8 mouse cellular contexts compared by ENCODE assay signal in the genomic region with DNA sequence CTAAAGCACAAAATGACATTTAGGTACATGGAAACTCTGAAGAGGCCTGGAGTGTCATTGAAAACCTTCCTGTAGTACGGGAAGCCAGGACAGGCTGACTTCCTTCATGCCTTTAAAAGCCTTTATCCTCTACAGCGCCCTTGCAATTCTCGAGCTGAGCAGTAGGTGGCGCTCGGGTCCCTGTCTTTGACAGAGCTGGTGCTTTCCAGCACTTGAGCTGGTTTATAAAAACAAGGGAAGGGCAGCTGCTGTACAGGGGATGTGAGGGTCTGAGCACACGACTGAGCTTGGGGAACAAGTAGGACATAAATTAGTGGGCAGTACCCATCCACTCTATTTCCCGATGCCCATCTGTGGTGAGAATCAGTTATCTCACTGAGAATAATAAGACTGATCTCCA.
DNase-seq lines count a peak whose midpoint lies in the region; ATAC-seq and TF ChIP-seq lines count a peak whose summit lies in the region.

No protein-coding gene starts in this region.

- peak; percentile 41 for DNase-seq in MEL (ENCODE audit: low read depth, low spot score)
- peak; percentile 98 for DNase-seq in forebrain, postnatal 0 days
- DNase-seq in heart, postnatal 36 days, result peak; percentile 95 to 100
- peak; percentile 99 for DNase-seq in layer of hippocampus, adult 9-10 months (ENCODE audit: low spot score)
- DNase-seq in lung, postnatal 36 days, result peak; percentile 99
- DNase-seq in retina, embryonic 14.5 days (ENCODE audit: low spot score), result peak; percentile 99
- peak; percentile 98 for DNase-seq in thymus, postnatal 4 days

- TF ChIP-seq POLR2A in MEL (IDR thresholded peaks at IDR 0.05; ENCODE audit: control insufficient read depth in 1 of 2, insufficient read depth in 1 of 2, low read depth in 1 of 2, low read length in 2 of 2, poor library complexity in 1 of 2), result no peak

- no peaks in the 10 kb centered on the region for H3K27me3 ChIP-seq in MEL (ENCODE audit: control insufficient read depth in 1 of 2, insufficient read depth in 2 of 2, low read length in 2 of 2)
- no peaks in the 10 kb centered on the region for H3K27me3 ChIP-seq in forebrain, postnatal 0 days (ENCODE audit: insufficient read depth, low read length)

- H3K9ac ChIP-seq in MEL (ENCODE audit: control insufficient read depth, low read depth, low read length, poor library complexity, severe bottlenecking), result no peak overlapping the region
- 0 out of 2 replicates have a peak overlapping the region, but pooled peaks have one; percentile 19 for H3K9ac ChIP-seq in forebrain, postnatal 0 days

- intact Hi-C loops in heart, postnatal 36 days (cut with DNase I), result loop anchor here (1.0 to 10.0 kb wide), 5 partner anchors 46 to 786 kb away; a partner anchor contains a TSS

- H3K9me3 ChIP-seq in MEL (replicated peaks; ENCODE audit: insufficient read depth, low read length), result no peaks in the 10 kb centered on the region
- H3K9me3 ChIP-seq in forebrain, postnatal 0 days (ENCODE audit: low read length), result no peaks in the 10 kb centered on the region

- H3K79me2 ChIP-seq in MEL (ENCODE audit: control insufficient read depth, insufficient read depth, low read length, poor library complexity), result no peaks in the 10 kb centered on the region

- 1% methylated on average over 7 of the region's 7 CpGs for WGBS in forebrain, postnatal 0 days

- peak; percentile 51 to 75 (median 62) for TF ChIP-seq CTCF in MEL (IDR thresholded peaks at IDR 0.05 in 2 of 3, conservative IDR thresholded peaks at IDR 0.05 in 1 of 3; ENCODE audit: control insufficient read depth in 1 of 3, insufficient read depth in 1 of 3, low read depth in 2 of 3, low read length in 3 of 3, poor library complexity in 1 of 3, severe bottlenecking in 1 of 3)
- peak; percentile 99 for TF ChIP-seq CTCF in forebrain, postnatal 0 days (IDR thresholded peaks at IDR 0.05; ENCODE audit: low read depth)

- peak overlapping the region; percentile 29 for H3K4me2 ChIP-seq in forebrain, postnatal 0 days (ENCODE audit: low read depth)

- peak; percentile 42 for TF ChIP-seq RAD21 in MEL (IDR thresholded peaks at IDR 0.05; ENCODE audit: low read depth, low read length)

- H3K4me3 ChIP-seq in MEL (ENCODE audit: control insufficient read depth in 1 of 2, insufficient read depth in 1 of 2, low read depth in 2 of 2, low read length in 2 of 2), result no peak overlapping the region
- H3K4me3 ChIP-seq in forebrain, postnatal 0 days (ENCODE audit: low read depth, low read length), result 0 out of 2 replicates have a peak overlapping the region, but pooled peaks have one; percentile 6

- TF ChIP-seq EP300 in MEL (IDR thresholded peaks at IDR 0.05; ENCODE audit: low read depth in 1 of 2, low read length in 2 of 2), result no peak

- peak; percentile 34; the same call in 1 of the 2 replicates for ATAC-seq in cerebellum, adult (ENCODE audit: insufficient number of reproducible peaks, low FRiP score, low TSS enrichment)
- ATAC-seq in forebrain, postnatal 0 days, result peak; percentile 24; the same call in 1 of the 2 replicates

- no peak overlapping the region for H3K27ac ChIP-seq in MEL (ENCODE audit: control insufficient read depth, low read depth, low read length)
- no peak overlapping the region for H3K27ac ChIP-seq in forebrain, postnatal 0 days (ENCODE audit: low read depth, low read length)

- H3K4me1 ChIP-seq in MEL (ENCODE audit: control insufficient read depth in 1 of 2, insufficient read depth in 2 of 2, low read length in 2 of 2), result no peaks in the 10 kb centered on the region
- peaks cover 16% of the 10 kb centered on the region for H3K4me1 ChIP-seq in forebrain, postnatal 0 days (ENCODE audit: insufficient read depth)

- no peaks in the 10 kb centered on the region for H3K36me3 ChIP-seq in MEL (ENCODE audit: control insufficient read depth in 1 of 2, insufficient read depth in 2 of 2, low read length in 2 of 2)
- no peaks in the 10 kb centered on the region for H3K36me3 ChIP-seq in forebrain, postnatal 0 days (ENCODE audit: insufficient read depth)

TF ChIP-seq in MEL, 35 proteins besides CTCF, POLR2A, EP300 and RAD21:
- TF ChIP-seq RCOR1 (IDR thresholded peaks at IDR 0.05; ENCODE audit: low read depth, low read length) (no peak), JUND (IDR thresholded peaks at IDR 0.05; ENCODE audit: low read depth, low read length) (no peak), ZKSCAN1 (IDR thresholded peaks at IDR 0.05; ENCODE audit: low read depth, low read length) (no peak), CHD1 (IDR thresholded peaks at IDR 0.05; ENCODE audit: low read depth, low read length) (no peak), TCF12 (IDR thresholded peaks at IDR 0.05; ENCODE audit: low read depth, low read length) (no peak), MAFK (IDR thresholded peaks at IDR 0.05; ENCODE audit: borderline replicate concordance, low read depth, low read length) (no peak), ZC3H11A (IDR thresholded peaks at IDR 0.05; ENCODE audit: low read depth, low read length) (no peak), TBP (IDR thresholded peaks at IDR 0.05; ENCODE audit: low read depth, low read length) (no peak)

Comparison
In these comparisons a context has a peak if more than half of its experiments do, and no peak if none do; other contexts are left out.
1. DNase-seq: peak in every context shown above with its lines; median percentile 99 in layer of hippocampus, adult 9-10 months; 99 in lung, postnatal 36 days; 99 in retina, embryonic 14.5 days; 98 in forebrain, postnatal 0 days; 98 in thymus, postnatal 4 days; 98 in heart, postnatal 36 days; 41 in MEL.